8 mouse cellular contexts compared by ENCODE assay signal in genomic region chr11:18875911-18876885, GRCm38 (mm10).
A peak's percentile ranks its signal among the peaks of the same experiment; 100 is the strongest.
DNase-seq lines count a peak whose midpoint lies in the region; ATAC-seq and TF ChIP-seq lines count a peak whose summit lies in the region.

No protein-coding gene starts in this region.

- peak overlapping the region; percentile 49; the same call in 1 of the 2 replicates for H3K27ac ChIP-seq in liver, embryonic 11.5 days (ENCODE audit: low read depth, low read length)
- 0 out of 2 replicates have a peak overlapping the region, but pooled peaks have one; percentile 40 for H3K27ac ChIP-seq in cerebellum, adult 2 months (ENCODE audit: insufficient read depth, low read length)
- peak overlapping the region; percentile 51; the same call in 1 of the 2 replicates for H3K27ac ChIP-seq in heart, postnatal 0 days (ENCODE audit: low read depth)
- no peak overlapping the region for H3K27ac ChIP-seq in liver, embryonic 13.5 days

- no peaks in the 10 kb centered on the region for H3K9me3 ChIP-seq in liver, embryonic 11.5 days (ENCODE audit: control insufficient read depth, low read length)
- H3K9me3 ChIP-seq in heart, postnatal 0 days (replicated peaks; ENCODE audit: control insufficient read depth, low read length) = no peaks in the 10 kb centered on the region
- H3K9me3 ChIP-seq in liver, embryonic 13.5 days (replicated peaks) = no peaks in the 10 kb centered on the region

- no peaks in the 10 kb centered on the region for H3K36me3 ChIP-seq in liver, embryonic 11.5 days (ENCODE audit: control insufficient read depth, insufficient read depth, low read length)
- H3K36me3 ChIP-seq in heart, postnatal 0 days (replicated peaks; ENCODE audit: control insufficient read depth, insufficient read depth, low read length) = peaks cover 5% of the 10 kb centered on the region; the same call in 1 of the 2 replicates
- H3K36me3 ChIP-seq in liver, embryonic 13.5 days = no peaks in the 10 kb centered on the region

- H3K4me3 ChIP-seq in liver, embryonic 11.5 days (ENCODE audit: low read depth, low read length) = peak overlapping the region; percentile 43
- H3K4me3 ChIP-seq in cerebellum, adult 2 months (replicated peaks; ENCODE audit: insufficient read depth, low read depth, low read length) = peak overlapping the region; percentile 90
- H3K4me3 ChIP-seq in heart, postnatal 0 days (ENCODE audit: low read depth, low read length) = peak overlapping the region; percentile 60
- peak overlapping the region; percentile 56 for H3K4me3 ChIP-seq in liver, embryonic 13.5 days (replicated peaks)

- H3K9ac ChIP-seq in liver, embryonic 11.5 days (ENCODE audit: low read depth, low read length) = peak overlapping the region; percentile 46
- peak overlapping the region; percentile 50; the same call in 1 of the 2 replicates for H3K9ac ChIP-seq in heart, postnatal 0 days (replicated peaks; ENCODE audit: low read depth, low read length)
- peak overlapping the region; percentile 50; the same call in 1 of the 2 replicates for H3K9ac ChIP-seq in liver, embryonic 13.5 days

- peaks cover 46% of the 10 kb centered on the region for H3K27me3 ChIP-seq in liver, embryonic 11.5 days (replicated peaks; ENCODE audit: control insufficient read depth, insufficient read depth, low read length)
- H3K27me3 ChIP-seq in cerebellum, adult 2 months (ENCODE audit: control insufficient read depth, insufficient read depth, low read length) = no peaks in the 10 kb centered on the region
- H3K27me3 ChIP-seq in heart, postnatal 0 days (ENCODE audit: control insufficient read depth, insufficient read depth, low read length) = peaks cover 35% of the 10 kb centered on the region
- H3K27me3 ChIP-seq in liver, embryonic 13.5 days = peaks cover 69% of the 10 kb centered on the region

- ATAC-seq in liver, embryonic 11.5 days (replicated peaks; ENCODE audit: low FRiP score) = no peak
- no peak for ATAC-seq in heart, postnatal 0 days (ENCODE audit: insufficient read depth, low read depth)
- peak; percentile 14; the same call in 1 of the 2 replicates for ATAC-seq in liver, embryonic 13.5 days (ENCODE audit: low read depth)
- no peak for ATAC-seq in erythroblast, adult 5-6 weeks (replicated peaks; ENCODE audit: low FRiP score, poor library complexity, severe bottlenecking)
- no peak for ATAC-seq in monocyte, adult 5-6 weeks (replicated peaks; ENCODE audit: insufficient number of reproducible peaks, low FRiP score, low TSS enrichment, poor library complexity, severe bottlenecking)

- peak overlapping the region; percentile 81 for H3K4me2 ChIP-seq in liver, embryonic 11.5 days
- H3K4me2 ChIP-seq in heart, postnatal 0 days (ENCODE audit: low read depth, low read length) = peak overlapping the region; percentile 89
- peak overlapping the region; percentile 68 for H3K4me2 ChIP-seq in liver, embryonic 13.5 days

- 12% methylated on average over 27 of the region's 27 CpGs for WGBS in liver, embryonic 11.5 days
- WGBS in cerebellum, adult 2 months = 55% methylated on average over 27 of the region's 27 CpGs
- 43% methylated on average over 27 of the region's 27 CpGs for WGBS in heart, postnatal 0 days
- WGBS in liver, embryonic 13.5 days (ENCODE audit: insufficient replicate concordance) = 10% methylated on average over 27 of the region's 27 CpGs

- peak; percentile 52 for DNase-seq in liver, embryonic 11.5 days (ENCODE audit: low spot score)
- DNase-seq in liver = no peak
- DNase-seq in cerebellum, adult 2 months = peak; percentile 42 to 60
- DNase-seq in heart, postnatal 0 days (ENCODE audit: low spot score) = no peak
- no peak for DNase-seq in liver, embryonic 13.5 days
- DNase-seq in ovary, postnatal 14 days (ENCODE audit: low spot score) = peak; percentile 26

- TF ChIP-seq EP300 in heart, postnatal 0 days (IDR thresholded peaks at IDR 0.05; ENCODE audit: low read depth) = no peak

- TF ChIP-seq CTCF in cerebellum, adult 2 months (IDR thresholded peaks at IDR 0.05; ENCODE audit: borderline replicate concordance, insufficient read depth, low read depth, low read length) = no peak
- no peak for TF ChIP-seq CTCF in heart, postnatal 0 days (IDR thresholded peaks at IDR 0.05; ENCODE audit: low read depth)

- peaks cover 14% of the 10 kb centered on the region for H3K4me1 ChIP-seq in liver, embryonic 11.5 days (replicated peaks; ENCODE audit: control insufficient read depth, insufficient read depth, low read length)
- no peaks in the 10 kb centered on the region for H3K4me1 ChIP-seq in cerebellum, adult 2 months (ENCODE audit: control insufficient read depth, insufficient read depth, low read length)
- peaks cover 6% of the 10 kb centered on the region; the same call in 1 of the 2 replicates for H3K4me1 ChIP-seq in heart, postnatal 0 days (ENCODE audit: control insufficient read depth, insufficient read depth)
- H3K4me1 ChIP-seq in liver, embryonic 13.5 days (replicated peaks) = peaks cover 30% of the 10 kb centered on the region

- no peak for TF ChIP-seq POLR2A in cerebellum, adult 2 months (IDR thresholded peaks at IDR 0.05; ENCODE audit: borderline replicate concordance, insufficient read depth, low read length)

Comparison
In these comparisons a context has a peak if more than half of its experiments do, and no peak if none do; other contexts are left out.
1. DNase-seq: peak in liver, embryonic 11.5 days (single experiment), cerebellum, adult 2 months (2 of 2) and ovary, postnatal 14 days (single experiment); none in liver (single experiment), heart, postnatal 0 days (single experiment) and liver, embryonic 13.5 days (single experiment).
2. Peak in every context shown above with its lines, with median percentiles within 50 percentile points of each other: H3K4me2 ChIP-seq, H3K4me3 ChIP-seq and H3K9ac ChIP-seq.